Mouse (Mus musculus): ENCODE results near the gene Pdxk. TPM values are rescaled to one million over a fixed set of nuclear protein-coding genes. Genes with fewer than 3 reads are reported as not detected.
"Not testable (repeated sequence)": the region's sequence is repeated elsewhere in the genome, so short reads cannot be mapped to it uniquely, and the experiment has no call there.

Pdxk gene
- polyA plus RNA-seq (2015; fragmentation: Nextera tagmentation; extraction: Ambion mirVana), result 23.4 and 26.7 TPM in 2 replicates

- peak within 1 kb of the TSS; percentile 64 for H3K27ac ChIP-seq
- H3K9ac ChIP-seq, result peak within 1 kb of the TSS; percentile 66
- H3K27me3 ChIP-seq (replicated peaks), result no peaks in the 10 kb centered on the region
- peak; percentile 92 for ATAC-seq
- H3K4me3 ChIP-seq (replicated peaks), result peak within 1 kb of the TSS; percentile 72
- under 1% methylated on average over 35 of the region's 35 CpGs for WGBS
- H3K36me3 ChIP-seq, result no peaks in the 10 kb centered on the region
- H3K4me1 ChIP-seq (replicated peaks), result peaks cover 11% of the 10 kb centered on the region
- H3K4me2 ChIP-seq (replicated peaks), result peak within 1 kb of the TSS; percentile 95
- H3K9me3 ChIP-seq, result no peaks in the 10 kb centered on the region
Observed at GRCm38 (mm10) chr10:78464792-78465207, at the start of gene Pdxk. Gene Pdxk, minus strand, starts transcription at chr10:78464975.

- no peak overlapping the region for H3K9ac ChIP-seq
- no peaks in the 10 kb centered on the region for H3K9me3 ChIP-seq
- no peak overlapping the region for H3K4me3 ChIP-seq (replicated peaks)
- no peaks in the 10 kb centered on the region for H3K27me3 ChIP-seq (replicated peaks)
- ATAC-seq, result no peak
- no peaks in the 10 kb centered on the region for H3K4me1 ChIP-seq (replicated peaks)
- 77% methylated on average over 6 of the region's 6 CpGs for WGBS
- no peak overlapping the region for H3K27ac ChIP-seq
- no peak overlapping the region for H3K4me2 ChIP-seq (replicated peaks)
- H3K36me3 ChIP-seq, result no peaks in the 10 kb centered on the region
Observed at GRCm38 (mm10) chr10:78502986-78503733, 38.4 kb upstream of the Pdxk start.

DNA sequence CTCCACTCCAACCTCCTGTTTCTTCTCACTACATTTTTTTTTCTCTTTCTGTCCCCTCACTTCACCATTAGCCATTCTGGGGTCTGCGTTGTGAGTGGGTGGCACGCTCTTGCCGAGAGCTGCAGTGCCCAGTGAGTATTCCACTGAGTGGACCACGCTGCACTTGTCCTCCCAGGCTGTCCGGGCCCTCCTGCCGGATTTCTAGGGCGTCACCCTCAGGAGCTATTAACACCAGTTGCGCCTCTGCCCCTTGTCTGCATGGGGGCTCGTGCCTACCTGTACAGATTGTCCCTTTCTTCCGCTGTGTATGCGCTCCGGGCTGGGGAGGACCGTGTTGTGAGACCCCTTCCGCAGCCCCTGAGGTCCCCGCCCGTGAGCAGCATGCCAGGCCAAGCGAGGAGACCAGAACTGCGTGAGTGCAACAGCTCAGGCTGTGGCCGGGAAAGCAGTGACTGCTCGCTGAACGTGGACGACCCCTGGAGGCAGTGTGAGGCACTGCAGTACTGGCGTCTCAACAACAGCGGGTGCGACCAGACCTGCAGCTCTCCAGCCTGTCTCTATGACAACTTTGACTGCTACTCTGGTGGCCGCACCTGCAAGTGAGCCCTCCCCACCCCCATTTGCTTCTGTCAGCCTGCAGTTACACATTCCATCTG is 22.8 kb upstream of the Pdxk start:
- Histone ChIP-seq H3K4me2 (replicated peaks) (peak overlapping the region; percentile 72), H3K27ac (no peak overlapping the region), H3K4me3 (replicated peaks) (peak overlapping the region; percentile 27), H3K4me1 (replicated peaks) (peaks cover 4% of the 10 kb centered on the region), H3K27me3 (replicated peaks) (no peaks in the 10 kb centered on the region), H3K9me3 (no peaks in the 10 kb centered on the region), H3K9ac (0 out of 2 replicates have a peak overlapping the region, but pooled peaks have one; percentile 30), H3K36me3 (no peaks in the 10 kb centered on the region)
- WGBS, result 8% methylated on average over 26 of the region's 26 CpGs
- peak; percentile 87 for ATAC-seq

GRCm38 (mm10) chr10:78486871-78487270 is 22.1 kb upstream of the Pdxk start:
- no peaks in the 10 kb centered on the region for H3K27me3 ChIP-seq (replicated peaks)
- H3K36me3 ChIP-seq, result no peaks in the 10 kb centered on the region
- H3K4me3 ChIP-seq (replicated peaks), result no peak overlapping the region
- no peak overlapping the region for H3K4me2 ChIP-seq (replicated peaks)
- H3K27ac ChIP-seq, result no peak overlapping the region
- 70% methylated on average over 5 of the region's 5 CpGs for WGBS
- 0 out of 2 replicates have a peak, but pooled peaks have one; percentile 13 for ATAC-seq
- H3K9ac ChIP-seq, result no peak overlapping the region
- peaks cover 7% of the 10 kb centered on the region for H3K4me1 ChIP-seq (replicated peaks)
- H3K9me3 ChIP-seq, result no peaks in the 10 kb centered on the region

DNA sequence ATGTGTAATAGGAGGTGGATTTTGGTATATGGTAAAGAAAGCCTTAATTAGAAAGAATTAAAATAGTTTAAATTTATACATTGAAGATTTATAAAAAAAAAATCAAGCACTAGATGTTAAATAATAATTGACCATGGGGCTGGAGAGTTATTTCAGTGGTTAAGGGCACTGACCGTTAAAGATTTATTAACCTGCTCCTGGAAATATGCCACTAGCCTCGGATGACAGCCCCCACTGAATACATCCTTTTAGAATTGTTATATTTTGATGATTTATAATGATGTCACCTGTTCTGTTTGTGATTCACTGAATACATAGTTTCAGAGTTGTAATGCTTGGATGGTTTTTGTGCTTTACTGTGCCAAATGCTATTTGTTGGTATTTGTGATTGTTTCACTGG is 20.6 kb upstream of the Pdxk start:
- 53% methylated on average over 2 of the region's 2 CpGs for WGBS
- H3K36me3 ChIP-seq; ATAC-seq; H3K9ac ChIP-seq; H3K9me3 ChIP-seq; H3K27me3 ChIP-seq (replicated peaks); H3K27ac ChIP-seq; H3K4me2 ChIP-seq (replicated peaks); H3K4me3 ChIP-seq (replicated peaks): not testable (repeated sequence)
- H3K4me1 ChIP-seq (replicated peaks), result peaks cover 14% of the 10 kb centered on the region

DNA sequence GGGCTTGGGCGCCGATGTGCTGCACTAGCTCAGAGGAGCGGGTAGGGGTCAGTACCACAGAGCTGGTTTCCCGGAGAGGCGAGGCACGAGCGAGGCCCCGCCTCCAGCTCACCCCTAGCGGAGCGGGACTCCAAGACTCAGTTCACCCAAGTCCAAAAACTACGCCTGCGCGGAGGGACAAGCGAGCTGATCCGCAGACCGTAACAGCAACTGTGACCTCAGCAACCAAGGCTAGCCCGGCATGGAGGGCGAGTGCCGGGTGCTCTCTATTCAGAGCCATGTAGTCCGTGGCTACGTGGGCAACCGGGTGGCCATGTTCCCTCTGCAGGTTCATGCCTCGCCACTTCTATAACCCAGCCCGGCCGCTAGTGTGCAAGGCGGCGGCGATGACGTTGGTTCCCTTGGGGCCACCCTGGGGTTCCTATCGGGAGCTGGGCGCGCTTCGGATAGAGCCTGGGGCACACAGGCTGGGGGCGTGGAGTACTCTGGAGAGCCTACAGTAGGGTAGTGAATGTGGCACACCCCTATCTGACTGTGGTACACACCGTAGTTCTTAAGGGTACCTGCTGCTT is 17.2 kb upstream of the Pdxk start:
- Histone ChIP-seq H3K4me3 (replicated peaks) (peak overlapping the region; percentile 48), H3K9ac (peak overlapping the region; percentile 49), H3K27ac (no peak overlapping the region), H3K4me2 (replicated peaks) (peak overlapping the region; percentile 95), H3K4me1 (replicated peaks) (peaks cover 10% of the 10 kb centered on the region; the same call in 1 of the 2 replicates), H3K36me3 (no peaks in the 10 kb centered on the region), H3K27me3 (replicated peaks) (no peaks in the 10 kb centered on the region), H3K9me3 (no peaks in the 10 kb centered on the region)
- WGBS, result under 1% methylated on average over 35 of the region's 35 CpGs
- peak; percentile 95 for ATAC-seq

DNA sequence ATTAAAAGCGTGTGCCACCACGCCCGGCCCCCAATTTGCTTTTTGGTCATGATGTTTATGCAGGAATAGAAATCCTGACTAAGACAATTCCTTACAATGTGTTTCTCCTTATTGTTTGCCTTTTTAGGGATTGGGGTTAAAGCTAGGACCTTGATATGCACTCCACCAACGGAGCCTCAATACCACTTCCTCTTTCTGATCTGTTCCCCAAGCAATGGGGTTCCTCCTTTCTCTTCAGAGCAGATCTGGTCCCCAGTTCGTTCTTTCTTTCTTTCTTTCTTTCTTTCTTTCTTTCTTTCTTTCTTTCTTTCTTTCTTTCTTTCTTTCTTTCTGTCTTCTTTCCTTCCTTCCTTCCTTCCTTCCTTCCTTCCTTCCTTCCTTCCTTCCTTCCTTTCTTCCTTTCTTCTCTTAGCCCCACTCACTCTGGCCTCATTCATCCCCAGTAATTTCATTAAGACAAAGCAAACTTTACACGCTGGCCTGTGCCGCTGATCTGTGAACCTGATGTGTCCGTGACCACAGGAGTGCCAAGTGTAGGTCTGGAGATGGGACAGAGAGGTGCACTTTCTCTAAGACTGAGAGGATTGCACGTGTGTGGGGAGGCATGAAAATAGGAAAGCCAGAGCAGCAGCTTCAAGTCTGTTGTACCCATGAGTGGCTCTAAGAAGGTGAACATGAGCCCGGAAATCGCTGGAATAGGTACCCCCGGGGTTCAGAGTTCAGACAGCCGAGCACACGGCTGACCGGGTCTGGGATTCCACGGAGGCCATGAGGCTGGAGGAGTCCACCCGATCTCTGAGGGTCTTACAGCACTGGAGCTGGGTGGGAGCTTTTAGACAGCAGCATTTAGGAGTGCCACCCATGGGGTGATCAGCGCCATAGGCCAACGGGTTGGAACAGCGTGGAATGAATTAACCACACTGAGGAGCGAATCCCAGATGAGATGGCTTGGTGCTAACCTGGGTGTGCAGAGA is 16.5 kb upstream of the Pdxk start:
- Histone ChIP-seq H3K27ac (no peak overlapping the region), H3K4me1 (replicated peaks) (peaks cover 10% of the 10 kb centered on the region; the same call in 1 of the 2 replicates), H3K36me3 (no peaks in the 10 kb centered on the region), H3K9ac (peak overlapping the region; percentile 49), H3K4me2 (replicated peaks) (peak overlapping the region; percentile 95), H3K4me3 (replicated peaks) (peak overlapping the region; percentile 48), H3K27me3 (replicated peaks) (no peaks in the 10 kb centered on the region), H3K9me3 (no peaks in the 10 kb centered on the region)
- peak; percentile 29 for ATAC-seq
- 35% methylated on average over 21 of the region's 21 CpGs for WGBS

- Histone ChIP-seq H3K4me1 (replicated peaks) (peaks cover 8% of the 10 kb centered on the region; the same call in 1 of the 2 replicates), H3K9ac (no peak overlapping the region), H3K27me3 (replicated peaks) (no peaks in the 10 kb centered on the region), H3K27ac (no peak overlapping the region), H3K36me3 (no peaks in the 10 kb centered on the region), H3K4me3 (replicated peaks) (no peak overlapping the region), H3K4me2 (replicated peaks) (no peak overlapping the region), H3K9me3 (no peaks in the 10 kb centered on the region)
- WGBS, result 69% methylated on average over 4 of the region's 4 CpGs
- no peak for ATAC-seq
Observed at GRCm38 (mm10) chr10:78476821-78477220, 12.0 kb upstream of the Pdxk start.

- 57% methylated on average over 8 of the region's 8 CpGs for WGBS
- Histone ChIP-seq H3K4me2 (replicated peaks) (no peak overlapping the region), H3K36me3 (no peaks in the 10 kb centered on the region), H3K27ac (no peak overlapping the region), H3K4me1 (replicated peaks) (0 out of 2 replicates have a peak, but pooled peaks cover 2% of the 10 kb centered on the region), H3K9me3 (no peaks in the 10 kb centered on the region), H3K4me3 (replicated peaks) (no peak overlapping the region), H3K27me3 (replicated peaks) (no peaks in the 10 kb centered on the region), H3K9ac (no peak overlapping the region)
- ATAC-seq, result peak; percentile 41; the same call in 1 of the 2 replicates
Observed at GRCm38 (mm10) chr10:78474759-78475158, 10.0 kb upstream of the Pdxk start.

- Histone ChIP-seq H3K27me3 (replicated peaks) (no peaks in the 10 kb centered on the region), H3K9ac (no peak overlapping the region), H3K27ac (no peak overlapping the region), H3K4me3 (replicated peaks) (no peak overlapping the region), H3K4me1 (replicated peaks) (0 out of 2 replicates have a peak, but pooled peaks cover 2% of the 10 kb centered on the region), H3K36me3 (no peaks in the 10 kb centered on the region), H3K9me3 (no peaks in the 10 kb centered on the region), H3K4me2 (replicated peaks) (no peak overlapping the region)
- 56% methylated on average over 5 of the region's 5 CpGs for WGBS
- no peak for ATAC-seq
Observed at GRCm38 (mm10) chr10:78473434-78473833, 8.7 kb upstream of the Pdxk start.

DNA sequence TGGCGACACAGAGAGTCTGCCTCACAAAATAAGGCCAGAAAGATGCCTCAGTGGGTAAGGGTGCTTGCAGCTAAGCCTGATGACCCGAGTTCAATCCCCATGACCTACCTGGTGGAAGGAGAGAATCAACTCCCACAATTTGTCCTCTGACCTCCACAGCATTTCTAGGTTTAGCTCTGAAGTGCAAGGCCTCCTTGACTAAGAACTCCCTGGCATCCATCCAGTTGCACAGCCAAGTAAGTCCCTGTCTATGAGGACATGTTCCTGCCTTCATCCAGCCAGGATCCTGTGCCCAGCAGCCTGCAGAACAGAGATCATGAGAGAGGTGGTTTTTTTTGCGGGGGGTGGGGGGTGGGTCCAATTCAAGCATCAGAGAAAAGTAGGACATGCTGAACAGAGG is 7.3 kb upstream of the Pdxk start:
- no peak overlapping the region for H3K4me2 ChIP-seq (replicated peaks)
- 74% methylated on average over 3 of the region's 3 CpGs for WGBS
- H3K36me3 ChIP-seq, result no peaks in the 10 kb centered on the region
- no peaks in the 10 kb centered on the region for H3K9me3 ChIP-seq
- no peak for ATAC-seq
- 0 out of 2 replicates have a peak, but pooled peaks cover 2% of the 10 kb centered on the region for H3K4me1 ChIP-seq (replicated peaks)
- no peaks in the 10 kb centered on the region for H3K27me3 ChIP-seq (replicated peaks)
- no peak overlapping the region for H3K27ac ChIP-seq
- no peak overlapping the region for H3K4me3 ChIP-seq (replicated peaks)
- H3K9ac ChIP-seq, result no peak overlapping the region

All from intestine, embryonic 15.5 days (tissue).